Mouse (Mus musculus) liver, embryonic 15.5 days (tissue): ENCODE data around the gene Tacc3. TPM values are rescaled to one million over a fixed set of nuclear protein-coding genes. Genes with fewer than 3 reads are reported as not detected.

Experiments used
- ATAC-seq: fragments of 200-750 bp; cut with Nextera tagmentation; 2 replicates; pipeline ENCODE4 v1.8.0; 2017; ENCODE audit warnings: moderate number of reproducible peaks, mild to moderate bottlenecking, moderate library complexity; ENCODE audit not compliant: insufficient read depth
- H3K27ac ChIP-seq: fragments of 300-500 bp; sonication (generic); replicated peaks from 2 replicates; pipeline ENCODE4 v1.5.1; 2015; ENCODE audit warnings: mild to moderate bottlenecking, inconsistent platforms
- H3K27me3 ChIP-seq: fragments of 300-500 bp; sonication (generic); 2 replicates; pipeline ENCODE4 v1.6.1; 2015; ENCODE audit warnings: mild to moderate bottlenecking, inconsistent platforms
- H3K36me3 ChIP-seq: fragments of 300-500 bp; sonication (generic); replicated peaks from 2 replicates; pipeline ENCODE4 v1.6.1; 2015; ENCODE audit warnings: moderate library complexity, mild to moderate bottlenecking, inconsistent platforms
- H3K4me1 ChIP-seq: fragments of 300-500 bp; sonication (generic); replicated peaks from 2 replicates; pipeline ENCODE4 v1.6.1; 2015; ENCODE audit warnings: inconsistent platforms
- H3K4me2 ChIP-seq: fragments of 300-500 bp; sonication (generic); 2 replicates; pipeline ENCODE4 v1.6.1; 2015; ENCODE audit warnings: moderate library complexity, mild to moderate bottlenecking, inconsistent platforms
- H3K4me3 ChIP-seq: fragments of 300-500 bp; sonication (generic); replicated peaks from 2 replicates; pipeline ENCODE4 v1.5.1; 2015; ENCODE audit warnings: mild to moderate bottlenecking, inconsistent platforms
- H3K9ac ChIP-seq: fragments of 300-500 bp; sonication (generic); 2 replicates; pipeline ENCODE4 v1.6.1; 2015; ENCODE audit warnings: moderate library complexity, mild to moderate bottlenecking, inconsistent platforms
- H3K9me3 ChIP-seq: fragments of 300-500 bp; sonication (generic); replicated peaks from 2 replicates; pipeline ENCODE4 v1.6.1; 2016; ENCODE audit warnings: inconsistent platforms
- WGBS: fragments of 180-500 bp; shearing (Covaris S2); methylation state at CpG from one replicate; pipeline ENCODE4 v1.1.7; 2015; ENCODE audit warnings: mixed read lengths; ENCODE audit not compliant: insufficient replicate concordance; 5-methylcytosine and 5-hydroxymethylcytosine counted together
- polyA plus RNA-seq: library from polyadenylated mRNA; unstranded; fragments of >200 nt; fragmentation: Nextera tagmentation; extraction: Ambion mirVana; gene quantifications from 2 replicates; pipeline ENCODE4 v1.2.1, GENCODE M21; 2015

Gene Tacc3
- 134 and 140 TPM in 2 replicates for polyA plus RNA-seq

GRCm38 (mm10) chr5:33657787-33658663, at the start of gene Tacc3, which contains the start of gene Tmem129:
TSS of gene Tacc3 (plus strand) at chr5:33658128.
TSS of gene Tmem129 (minus strand) at chr5:33658416.
- WGBS = under 1% methylated on average over 60 of the region's 60 CpGs
- H3K36me3 ChIP-seq = peaks cover 60% of the 10 kb centered on the region
- no peaks in the 10 kb centered on the region for H3K9me3 ChIP-seq
- H3K27me3 ChIP-seq = no peaks in the 10 kb centered on the region
- peak within 1 kb of the TSS; percentile 98 for H3K27ac ChIP-seq
- peak; percentile 92 for ATAC-seq
- peak within 1 kb of the TSS; percentile 96 for H3K4me3 ChIP-seq
- H3K4me1 ChIP-seq = peaks cover 64% of the 10 kb centered on the region
- H3K4me2 ChIP-seq = peak within 1 kb of the TSS; percentile 93
- H3K9ac ChIP-seq = peak within 1 kb of the TSS; percentile 93

DNA sequence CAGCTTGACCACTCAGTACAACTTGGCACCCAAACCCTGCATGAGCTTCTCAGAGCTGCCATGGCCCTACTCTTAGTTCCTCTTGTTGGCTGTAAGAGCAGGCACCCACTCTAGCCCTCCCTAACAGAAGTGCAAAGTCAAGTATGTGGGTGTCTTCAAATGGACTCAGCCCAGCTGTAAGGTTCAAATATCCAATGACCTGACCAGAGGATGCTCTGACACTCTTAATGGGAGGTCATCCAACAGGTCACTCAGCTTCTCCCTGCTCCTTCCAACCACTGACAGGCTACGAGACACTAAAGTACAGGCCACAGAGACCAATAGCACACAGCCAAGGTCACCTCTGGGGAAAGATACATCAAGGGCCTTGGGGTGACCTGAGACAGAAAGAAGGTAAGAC, 48.7 kb upstream of the Tacc3 start:
- Histone ChIP-seq H3K9me3 (no peaks in the 10 kb centered on the region), H3K4me3 (no peak overlapping the region), H3K36me3 (peaks cover 39% of the 10 kb centered on the region), H3K4me2 (no peak overlapping the region), H3K9ac (no peak overlapping the region), H3K27me3 (no peaks in the 10 kb centered on the region), H3K4me1 (no peaks in the 10 kb centered on the region), H3K27ac (no peak overlapping the region)
- no peak for ATAC-seq
- WGBS = 73% methylated on average over 1 of the region's 1 CpGs

DNA sequence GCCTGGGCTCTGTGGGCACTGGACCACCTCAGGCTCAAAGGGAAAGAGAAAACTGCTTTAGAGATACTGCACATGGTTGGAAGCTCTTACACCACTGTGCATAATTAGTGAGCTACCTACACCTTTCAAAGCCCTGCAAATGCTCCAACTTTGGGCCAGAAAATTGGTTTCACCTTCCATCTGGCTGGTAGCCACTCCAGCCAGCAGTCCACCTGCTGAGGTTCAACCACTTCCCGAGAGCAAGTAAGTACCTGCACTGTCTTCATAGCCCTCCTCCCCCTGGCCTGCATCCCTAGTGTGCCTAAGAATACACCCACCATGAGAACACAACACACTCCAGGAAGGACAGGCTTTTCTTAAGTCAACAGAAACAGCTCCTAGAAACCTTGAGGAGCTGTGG, 46.1 kb upstream of the Tacc3 start:
- peaks cover 36% of the 10 kb centered on the region for H3K36me3 ChIP-seq

DNA sequence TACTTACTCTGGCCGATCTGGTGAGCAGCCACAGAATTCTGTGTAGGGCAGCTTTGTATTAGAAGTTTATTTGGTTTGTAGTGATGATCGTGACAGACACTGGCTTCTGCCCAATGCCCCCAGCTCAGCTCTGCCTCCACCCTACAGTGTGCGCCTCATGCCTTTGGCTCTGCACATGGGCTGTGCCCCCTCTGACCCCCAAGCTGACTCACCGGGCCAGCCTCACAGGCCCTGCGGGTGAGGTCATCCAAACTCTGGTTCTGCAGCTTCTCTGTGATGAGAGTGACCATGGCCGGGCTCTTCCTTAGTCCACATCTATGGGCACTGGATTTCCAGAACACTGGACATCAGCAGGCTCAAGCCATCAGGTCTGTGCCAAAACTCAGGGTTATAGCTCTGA, 43.5 kb upstream of the Tacc3 start:
- WGBS = 71% methylated on average over 6 of the region's 6 CpGs
- Histone ChIP-seq H3K36me3 (peaks cover 18% of the 10 kb centered on the region; the same call in 1 of the 2 replicates), H3K4me2 (no peak overlapping the region), H3K4me3 (no peak overlapping the region), H3K27me3 (no peaks in the 10 kb centered on the region), H3K4me1 (no peaks in the 10 kb centered on the region), H3K9ac (no peak overlapping the region), H3K27ac (no peak overlapping the region), H3K9me3 (no peaks in the 10 kb centered on the region)
- ATAC-seq = no peak

More for the DNA sequence above, 46.1 kb upstream of the Tacc3 start:
- H3K4me2 ChIP-seq = no peak overlapping the region
- H3K9me3 ChIP-seq = no peaks in the 10 kb centered on the region
- no peaks in the 10 kb centered on the region for H3K4me1 ChIP-seq
- ATAC-seq = no peak
- no peak overlapping the region for H3K9ac ChIP-seq
- no peak overlapping the region for H3K4me3 ChIP-seq
- H3K27me3 ChIP-seq = no peaks in the 10 kb centered on the region
- no peak overlapping the region for H3K27ac ChIP-seq
- WGBS = 63% methylated on average over 1 of the region's 1 CpGs

- H3K27ac ChIP-seq = no peak overlapping the region
- peaks cover 8% of the 10 kb centered on the region for H3K4me1 ChIP-seq
- 83% methylated on average over 2 of the region's 2 CpGs for WGBS
Measured at GRCm38 (mm10) chr5:33622671-33623070, 35.3 kb upstream of the Tacc3 start.

DNA sequence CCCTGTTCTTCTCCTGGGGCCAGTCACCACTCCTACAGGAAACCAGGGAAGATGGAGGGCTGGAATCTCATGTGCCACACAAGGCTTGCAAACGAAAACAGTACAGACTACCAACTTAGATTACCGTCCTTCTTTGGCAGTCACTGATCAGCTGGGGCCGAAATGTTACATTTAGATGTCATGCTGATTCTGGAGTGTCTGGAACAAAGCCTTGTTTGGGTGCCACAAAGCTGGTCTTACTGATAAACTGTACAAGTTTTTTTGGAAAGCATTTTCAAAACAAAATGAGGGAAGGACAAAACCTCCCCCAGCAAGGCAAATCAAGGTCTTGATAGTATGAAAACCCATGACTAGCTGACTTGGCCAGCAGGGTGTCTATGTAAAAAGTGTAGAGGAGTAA, 34.2 kb upstream of the Tacc3 start:
- Histone ChIP-seq H3K4me2 (no peak overlapping the region), H3K27ac (no peak overlapping the region), H3K27me3 (no peaks in the 10 kb centered on the region), H3K9me3 (no peaks in the 10 kb centered on the region), H3K36me3 (0 out of 2 replicates have a peak, but pooled peaks cover 3% of the 10 kb centered on the region), H3K4me3 (no peak overlapping the region), H3K9ac (no peak overlapping the region), H3K4me1 (peaks cover 17% of the 10 kb centered on the region)
- no peak for ATAC-seq
- 55% methylated on average over 3 of the region's 3 CpGs for WGBS

More at GRCm38 (mm10) chr5:33622671-33623070, 35.3 kb upstream of the Tacc3 start:
- no peak for ATAC-seq
- Histone ChIP-seq H3K9me3 (no peaks in the 10 kb centered on the region), H3K4me3 (no peak overlapping the region), H3K9ac (no peak overlapping the region), H3K36me3 (0 out of 2 replicates have a peak, but pooled peaks cover 3% of the 10 kb centered on the region), H3K4me2 (no peak overlapping the region), H3K27me3 (no peaks in the 10 kb centered on the region)

DNA sequence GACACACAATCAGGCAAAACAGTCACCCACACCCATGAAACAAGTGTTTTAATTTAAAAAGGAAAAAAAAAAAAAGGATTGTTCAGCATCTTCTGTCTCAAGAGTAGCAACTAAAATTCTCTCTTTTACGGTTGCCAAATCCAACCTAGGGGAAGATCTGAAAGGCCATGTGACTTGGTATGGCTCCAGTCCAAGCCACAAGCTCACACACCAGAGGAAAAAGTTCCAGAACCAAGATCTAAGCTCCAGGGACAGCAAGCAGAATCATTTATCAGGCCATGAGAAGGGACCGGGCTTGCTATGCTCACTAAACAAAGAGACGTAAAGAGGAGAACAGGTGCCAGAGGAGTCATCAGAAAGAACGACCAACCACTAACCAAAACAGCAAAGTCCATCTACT, 30.0 kb upstream of the Tacc3 start:
- 23% methylated on average over 4 of the region's 4 CpGs for WGBS
- Histone ChIP-seq H3K9me3 (no peaks in the 10 kb centered on the region), H3K4me3 (peak overlapping the region; percentile 88), H3K4me1 (peaks cover 41% of the 10 kb centered on the region), H3K4me2 (peak overlapping the region; percentile 96), H3K27ac (no peak overlapping the region), H3K36me3 (no peaks in the 10 kb centered on the region), H3K27me3 (no peaks in the 10 kb centered on the region), H3K9ac (peak overlapping the region; percentile 48; the same call in 1 of the 2 replicates)
- no peak for ATAC-seq

DNA sequence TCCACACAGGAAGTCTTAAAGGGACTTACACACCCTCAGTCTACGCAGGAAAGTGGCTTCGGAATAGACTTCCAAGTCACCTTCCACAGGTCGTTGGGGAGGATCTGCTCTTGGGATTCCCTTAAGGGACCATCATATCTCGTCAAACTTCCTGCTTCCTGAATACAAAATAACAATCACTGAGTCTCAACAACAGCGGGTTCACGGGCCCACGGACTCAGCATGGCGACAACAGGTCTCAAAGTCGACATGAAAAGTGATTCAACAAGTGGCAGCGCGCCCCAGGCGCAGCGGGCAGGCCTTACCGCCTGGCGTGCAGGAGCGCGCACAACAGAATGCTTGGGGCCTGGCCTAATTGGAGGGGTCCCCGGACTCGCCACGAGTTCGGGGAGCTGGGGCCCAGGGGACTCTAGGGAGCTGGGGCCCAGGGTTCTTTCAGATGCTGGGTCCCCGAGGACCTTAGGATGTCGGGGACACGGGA, 29.1 kb upstream of the Tacc3 start:
- Histone ChIP-seq H3K27me3 (no peaks in the 10 kb centered on the region), H3K4me2 (peak overlapping the region; percentile 96), H3K27ac (peak overlapping the region; percentile 92), H3K9ac (peak overlapping the region; percentile 90), H3K9me3 (no peaks in the 10 kb centered on the region), H3K36me3 (no peaks in the 10 kb centered on the region), H3K4me3 (peak overlapping the region; percentile 88), H3K4me1 (peaks cover 41% of the 10 kb centered on the region)
- 0% methylated on average over 24 of the region's 24 CpGs for WGBS
- ATAC-seq = peak; percentile 23

GRCm38 (mm10) chr5:33629301-33629987, 28.5 kb upstream of the Tacc3 start, which contains the start of the genes Fam53a and Gm9903:
TSS of gene Fam53a (minus strand) at chr5:33629635.
TSS of gene Gm9903 (plus strand) at chr5:33629925.
- peak within 1 kb of the TSS; percentile 96 for H3K4me2 ChIP-seq
- H3K9me3 ChIP-seq = no peaks in the 10 kb centered on the region
- H3K27me3 ChIP-seq = no peaks in the 10 kb centered on the region
- peaks cover under 1% of the 10 kb centered on the region for H3K36me3 ChIP-seq
- H3K4me3 ChIP-seq = peak within 1 kb of the TSS; percentile 88
- under 1% methylated on average over 99 of the region's 99 CpGs for WGBS
- H3K9ac ChIP-seq = peak within 1 kb of the TSS; percentile 90
- peak within 1 kb of the TSS; percentile 92 for H3K27ac ChIP-seq
- ATAC-seq = peak; percentile 95
- peaks cover 41% of the 10 kb centered on the region for H3K4me1 ChIP-seq

GRCm38 (mm10) chr5:33630061-33630460, 27.9 kb upstream of the Tacc3 start:
- ATAC-seq = peak; percentile 70
- H3K9ac ChIP-seq = peak overlapping the region; percentile 61
- no peaks in the 10 kb centered on the region for H3K9me3 ChIP-seq
- H3K4me3 ChIP-seq = peak overlapping the region; percentile 88
- H3K4me1 ChIP-seq = peaks cover 41% of the 10 kb centered on the region
- WGBS = 3% methylated on average over 9 of the region's 9 CpGs
- H3K27me3 ChIP-seq = no peaks in the 10 kb centered on the region
- peak overlapping the region; percentile 93 for H3K4me2 ChIP-seq
- peaks cover 5% of the 10 kb centered on the region for H3K36me3 ChIP-seq
- peak overlapping the region; percentile 84 for H3K27ac ChIP-seq

GRCm38 (mm10) chr5:33630615-33631014, 27.3 kb upstream of the Tacc3 start:
- Histone ChIP-seq H3K36me3 (peaks cover 9% of the 10 kb centered on the region), H3K27ac (peak overlapping the region; percentile 84), H3K4me3 (peak overlapping the region; percentile 88), H3K9me3 (no peaks in the 10 kb centered on the region), H3K4me1 (peaks cover 45% of the 10 kb centered on the region), H3K27me3 (no peaks in the 10 kb centered on the region), H3K4me2 (peak overlapping the region; percentile 93), H3K9ac (peak overlapping the region; percentile 61)
- 44% methylated on average over 4 of the region's 4 CpGs for whole genome bisulfite sequencing
- ATAC-seq = no peak
